Mouse (Mus musculus) layer of hippocampus, postnatal 10 days (tissue): ENCODE data around the gene Tm6sf1. TPM values are rescaled to one million over a fixed set of nuclear protein-coding genes. Genes with fewer than 3 reads are reported as not detected.

Experiments used
- DNase-seq, 2 experiments: peaks; one replicate each; pipeline ENCODE4 v3.0.0; 2021; ENCODE audit warnings: low spot score in 2 of 2
- total RNA-seq, 2 experiments: library from RNA; stranded (reverse); gene quantifications; 2 replicates each; pipeline ENCODE4 v1.2.3; 2021

Gene Tm6sf1
- total RNA-seq, 2 experiments from 2014 or later = 18.6 to 21.9 TPM

GRCm38 (mm10) chr7:81849633-81850032, 9.2 kb upstream of the Tm6sf1 start:
- no peak for DNase-seq

- DNase-seq = no peak
Observed at GRCm38 (mm10) chr7:81850171-81850570, 8.6 kb upstream of the Tm6sf1 start.

DNA sequence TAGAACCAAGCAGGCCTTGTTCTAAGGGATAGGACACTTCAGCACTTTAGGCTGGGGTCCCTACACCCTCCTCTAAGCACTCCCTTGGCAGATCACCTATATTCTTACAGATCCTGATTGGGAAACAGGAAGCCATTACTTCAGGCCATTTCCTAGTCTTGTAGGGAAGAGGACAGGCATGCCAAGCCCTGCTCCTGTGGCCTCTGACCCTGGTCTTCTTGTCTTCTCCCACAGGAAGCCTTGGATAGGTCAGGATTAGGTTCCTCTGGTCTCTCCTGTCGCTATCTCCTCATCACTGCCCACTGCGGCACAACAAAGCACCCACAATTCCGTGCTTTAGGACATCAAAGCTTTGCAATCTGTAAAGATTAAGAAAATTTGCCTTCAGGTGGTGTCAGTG, 7.1 kb upstream of the Tm6sf1 start:
- DNase-seq = no peak

DNA sequence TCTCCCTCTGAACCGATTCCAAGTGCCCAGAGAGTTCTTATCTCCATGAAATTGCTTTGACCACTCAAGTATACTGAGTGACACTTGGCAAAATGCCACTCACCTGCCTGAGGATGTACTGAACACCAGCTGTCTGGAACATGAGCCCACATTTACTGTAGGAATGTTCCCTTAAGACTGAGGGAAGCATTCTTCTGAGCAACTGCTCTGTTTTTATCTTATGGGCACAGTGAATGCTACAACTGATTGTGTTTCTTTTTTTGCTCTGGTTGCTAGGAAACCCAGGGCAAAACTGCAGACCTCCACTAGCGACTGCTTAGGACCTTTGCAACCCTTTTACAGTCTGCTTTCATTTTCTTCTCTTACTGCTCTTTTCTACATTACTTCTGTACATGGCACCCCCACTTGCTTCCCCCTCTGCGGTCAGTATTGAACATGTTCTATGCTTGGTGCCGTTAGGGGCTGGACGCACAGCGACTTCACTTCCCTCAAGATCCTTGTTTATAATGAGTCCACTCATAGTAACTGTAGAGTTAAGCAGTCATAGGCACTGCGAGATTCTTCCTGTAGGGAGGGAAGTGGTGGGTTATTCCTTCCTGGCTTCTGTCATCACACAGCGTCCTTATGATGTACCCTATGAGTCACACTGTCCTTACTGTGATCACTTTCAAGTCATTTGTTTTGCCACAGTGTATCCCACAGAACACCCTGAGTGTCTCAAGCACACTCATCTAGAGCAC, 4.1 kb upstream of the Tm6sf1 start:
- no peak for DNase-seq

GRCm38 (mm10) chr7:81855694-81856093, 3.1 kb upstream of the Tm6sf1 start, which contains the start of gene Gm10160:
TSS of gene Gm10160 (minus strand) at chr7:81855794.
- DNase-seq = no peak

- DNase-seq = no peak
Observed at GRCm38 (mm10) chr7:81856221-81856620, 2.6 kb upstream of the Tm6sf1 start.

DNA sequence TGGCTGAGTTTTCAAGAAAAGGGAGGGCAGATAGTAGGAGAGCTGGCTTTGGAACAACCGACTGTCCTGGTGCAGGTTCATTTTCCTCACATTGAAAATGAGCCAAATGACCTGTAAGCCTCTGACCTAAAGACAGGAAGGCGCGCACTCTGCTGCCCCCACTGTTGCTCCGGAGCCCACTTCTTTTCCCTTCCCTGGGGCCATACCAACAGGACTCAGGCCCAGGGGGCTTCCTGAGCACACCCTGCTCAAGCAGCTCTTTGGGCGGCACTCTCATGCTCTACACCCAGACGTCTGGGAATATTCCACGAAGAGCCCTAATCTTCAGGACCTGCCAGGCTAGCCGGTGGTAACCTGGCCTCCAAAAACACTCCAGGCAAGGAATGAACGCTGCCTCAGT, 565 bp upstream of the Tm6sf1 start:
- DNase-seq = no peak

- DNase-seq = no peak
Observed at GRCm38 (mm10) chr7:81860071-81860470, 1.3 kb downstream of the Tm6sf1 start.

- DNase-seq = no peak
Observed at GRCm38 (mm10) chr7:81860996-81861395, 2.2 kb downstream of the Tm6sf1 start.

DNA sequence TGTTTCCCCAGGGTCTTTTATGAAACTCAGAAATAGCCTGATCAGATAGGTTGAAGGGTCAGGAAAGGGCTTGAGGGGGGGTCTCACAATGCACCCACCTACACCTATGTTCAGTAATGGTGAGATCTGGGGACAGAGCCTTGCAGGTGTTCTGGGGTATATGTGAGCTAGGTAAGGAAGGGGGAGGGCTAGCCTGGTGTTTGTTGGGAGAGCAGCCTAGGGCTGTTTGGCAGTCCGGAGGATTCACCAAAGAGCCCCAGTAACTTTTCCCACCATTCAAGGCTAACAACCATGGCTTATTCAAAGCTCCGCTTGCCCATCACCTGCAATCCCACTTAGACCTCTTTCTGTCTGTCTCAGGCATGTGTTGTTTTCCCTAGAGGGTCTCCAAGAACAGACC, 2.7 kb downstream of the Tm6sf1 start:
- no peak for DNase-seq

GRCm38 (mm10) chr7:81861921-81862320, 3.1 kb downstream of the Tm6sf1 start:
- no peak for DNase-seq

DNA sequence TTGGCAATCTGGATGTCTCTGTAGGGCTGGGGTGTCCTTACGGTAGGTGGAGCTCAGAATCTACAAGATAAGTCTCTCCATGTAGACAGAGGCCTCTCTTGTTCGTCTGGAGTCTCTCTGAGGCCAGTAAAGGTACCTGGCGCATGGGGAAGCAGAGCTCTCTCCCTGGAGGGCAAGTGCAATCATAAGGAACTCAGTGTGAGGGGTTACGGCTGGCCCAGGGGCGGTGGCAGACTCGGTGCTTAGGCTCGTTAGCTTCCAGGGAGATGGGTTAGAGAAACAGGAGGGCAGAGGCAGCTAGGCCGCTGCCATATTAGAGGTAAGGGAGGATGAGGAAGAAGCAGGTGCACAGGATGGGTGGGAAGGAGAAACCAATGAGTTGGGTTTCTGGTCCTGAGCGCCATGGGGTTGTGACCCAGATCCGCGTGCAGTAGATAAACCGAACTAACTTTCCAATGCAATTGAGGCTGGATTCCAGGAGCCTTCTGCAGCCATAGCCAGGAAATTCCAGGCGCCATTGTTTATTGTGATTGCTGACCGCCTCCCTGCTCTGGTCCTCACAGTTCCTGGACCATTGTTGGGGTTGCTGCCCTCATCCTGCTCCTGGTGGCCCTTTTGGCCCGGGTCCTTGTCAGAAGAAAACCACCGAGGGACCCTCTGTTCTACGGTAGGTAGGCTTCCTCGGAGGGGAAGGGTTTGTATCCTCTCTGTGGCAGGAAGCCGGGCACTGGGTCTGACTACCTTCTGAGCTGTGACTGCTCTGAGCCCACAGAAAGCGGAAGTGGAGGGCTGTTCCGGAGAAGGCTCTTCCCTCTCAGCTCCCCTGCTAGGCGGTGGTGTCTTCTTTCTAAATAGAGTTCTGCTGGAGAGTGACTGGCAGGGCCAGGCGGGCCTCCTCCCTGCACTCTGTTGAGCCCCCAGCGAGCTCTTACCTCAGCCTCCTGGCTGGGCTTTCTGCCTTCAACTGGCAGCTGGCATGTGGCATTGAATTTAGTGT, 4.1 kb downstream of the Tm6sf1 start:
- no peak for DNase-seq

DNA sequence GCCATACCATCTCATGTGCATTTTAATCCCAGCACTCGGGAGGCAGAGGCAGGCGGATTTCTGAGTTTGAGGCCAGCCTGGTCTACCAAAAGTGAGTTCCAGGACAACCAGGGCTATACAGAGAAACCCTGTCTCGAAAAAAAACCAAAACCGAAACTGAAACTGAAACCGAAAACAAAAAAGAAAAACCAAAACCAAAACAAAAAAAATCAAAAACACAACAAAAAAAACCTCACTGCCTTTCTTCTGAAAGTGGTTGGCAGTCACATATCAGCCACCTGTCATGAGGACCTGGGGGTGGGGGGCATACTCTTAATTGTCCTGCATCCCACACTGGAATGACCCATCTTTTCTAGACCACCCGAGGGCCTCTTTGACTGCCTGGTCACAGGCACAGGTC, 5.8 kb downstream of the Tm6sf1 start:
- no peak for DNase-seq

DNA sequence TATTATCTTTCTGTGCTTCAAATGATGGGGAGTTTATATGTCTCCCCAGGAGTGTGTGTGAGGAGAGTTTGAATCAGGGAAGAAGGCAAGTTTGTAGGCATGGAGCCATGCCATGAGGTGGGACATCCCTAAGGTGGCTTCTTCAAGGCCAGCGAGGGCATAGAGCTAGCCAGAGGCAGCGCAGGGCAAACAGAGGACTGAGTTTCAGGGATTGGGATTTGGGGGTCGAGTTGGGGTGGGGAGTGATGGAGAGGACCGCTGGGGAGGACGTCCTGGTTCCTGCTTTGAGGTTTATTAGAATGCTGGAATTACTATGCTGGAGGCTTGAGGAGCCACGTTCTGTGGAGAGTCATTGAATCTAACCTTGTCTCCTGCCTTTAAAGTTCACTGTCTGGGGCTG, 7.1 kb downstream of the Tm6sf1 start:
- no peak for DNase-seq

- DNase-seq = no peak
Observed at GRCm38 (mm10) chr7:81867231-81867930, 8.6 kb downstream of the Tm6sf1 start.

- DNase-seq = peak; percentile 81 to 86
Observed at GRCm38 (mm10) chr7:81868158-81868557, 9.4 kb downstream of the Tm6sf1 start.

- DNase-seq = no peak
Observed at GRCm38 (mm10) chr7:81872493-81873013, 13.8 kb downstream of the Tm6sf1 start.

DNA sequence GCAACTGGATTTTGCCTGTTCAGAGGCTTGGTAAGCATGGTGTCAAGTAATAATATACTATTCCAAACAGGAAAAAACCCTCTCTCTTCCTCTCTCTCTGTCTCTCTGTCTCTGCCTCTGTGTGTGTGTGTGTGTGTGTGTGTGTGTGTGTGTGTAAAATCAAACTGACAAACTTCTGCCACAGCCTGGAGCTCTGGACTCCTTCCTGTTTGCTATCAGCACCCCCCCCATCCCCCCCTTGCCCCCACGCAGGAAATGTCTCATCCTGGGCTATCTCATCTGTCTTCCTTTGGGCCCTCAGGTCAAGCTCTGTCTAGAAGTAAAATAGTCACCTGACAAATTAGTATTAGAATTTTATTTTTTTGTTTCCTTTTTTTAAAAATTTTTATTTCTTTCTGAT, 15.0 kb downstream of the Tm6sf1 start:
- DNase-seq = no peak

- no peak for DNase-seq
Observed at GRCm38 (mm10) chr7:81874636-81875035, 15.8 kb downstream of the Tm6sf1 start.

GRCm38 (mm10) chr7:81875372-81875771, 16.6 kb downstream of the Tm6sf1 start:
- DNase-seq = no peak

DNA sequence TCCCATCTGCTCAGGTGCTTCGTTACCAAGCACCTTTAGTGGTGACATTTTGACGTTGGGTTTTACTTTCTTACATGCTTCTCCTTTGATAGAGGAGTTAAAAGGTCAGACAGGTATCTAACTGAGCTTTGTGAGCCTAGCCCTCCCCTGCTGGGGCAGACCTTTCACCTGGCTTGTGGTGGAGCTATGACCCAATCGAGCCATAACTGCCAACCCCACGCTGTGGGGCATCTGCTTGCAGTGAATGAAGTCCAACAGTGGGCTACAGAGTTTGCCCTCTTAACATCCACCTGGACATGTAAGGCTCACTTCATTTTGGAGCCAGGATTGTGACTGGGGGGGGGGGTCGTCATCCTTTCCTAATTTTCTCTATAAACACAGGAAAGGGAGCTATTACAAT, 21.5 kb downstream of the Tm6sf1 start:
- no peak for DNase-seq
